In the genomic region with DNA sequence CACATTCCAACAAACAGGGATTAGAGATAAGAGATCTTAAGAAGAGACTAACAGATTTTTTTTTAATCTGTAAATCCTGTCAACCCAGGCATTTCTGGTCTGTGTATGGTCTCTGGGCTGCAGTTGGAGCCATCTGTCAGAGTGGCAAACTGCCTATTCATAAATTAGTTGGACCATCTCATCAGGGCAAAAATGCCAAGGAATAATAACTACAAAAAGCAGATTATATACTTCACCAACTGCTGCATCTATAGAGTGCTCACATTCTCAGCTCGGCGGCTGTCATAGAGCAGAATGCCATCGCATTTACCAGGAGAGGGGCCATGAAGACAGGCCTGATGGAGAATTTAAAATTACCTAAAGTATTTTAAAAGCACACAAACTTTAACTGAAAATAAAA, we compare ENCODE assay signal across 27 mouse cellular contexts.
DNase-seq lines count a peak whose midpoint lies in the region; ATAC-seq lines count a peak whose summit lies in the region.
"Had no signal": no experiment of that assay in that cellular context is flagged by ENCODE, and none has a peak within 500 bp of the region (broad histone marks: within the 10 kb centered on the region; RNA-seq: fewer than 3 reads in every experiment).

No protein-coding gene starts in this region.

- no peak overlapping the region for H3K27ac ChIP-seq in hindbrain, embryonic 15.5 days (replicated peaks)
- no peak overlapping the region for H3K27ac ChIP-seq in hindbrain, embryonic 13.5 days
- H3K27ac ChIP-seq: embryonic facial prominence, embryonic 13.5 days; heart, embryonic 13.5 days; limb, embryonic 13.5 days; liver, embryonic 12.5 days; midbrain, embryonic 12.5 days; stomach, embryonic 15.5 days had no signal

- H3K4me1 ChIP-seq in hindbrain, embryonic 15.5 days (replicated peaks) = no peaks in the 10 kb centered on the region
- H3K4me1 ChIP-seq in hindbrain, embryonic 13.5 days (replicated peaks) = no peaks in the 10 kb centered on the region
- H3K4me1 ChIP-seq: embryonic facial prominence, embryonic 13.5 days; heart, embryonic 13.5 days; limb, embryonic 13.5 days; liver, embryonic 12.5 days; midbrain, embryonic 12.5 days; stomach, embryonic 15.5 days had no signal

- DNase-seq in cerebellum, adult 11-12 months = peak; percentile 11
- no peak for DNase-seq in cerebellum, adult 11 months
- DNase-seq in cerebellum, adult 9-10 months = peak; percentile 10
- peak; percentile 11 for DNase-seq in retina, adult 2 months (ENCODE audit: low read depth, low spot score)
- DNase-seq in left cerebral cortex, postnatal 25 days (ENCODE audit: low spot score in 2 of 2) = no peak
- no peak for DNase-seq in kidney, adult 18-20 months
- DNase-seq: adrenal gland, postnatal 10 days; gastrocnemius, postnatal 25 days; heart, adult 18-20 months; heart, postnatal 14 days; kidney, adult 11 months; kidney, postnatal 4 days; layer of hippocampus, adult 9-11 months; lung, adult 18-20 months; lung, postnatal 10 days; right cerebral cortex, adult 18-20 months; right cerebral cortex, postnatal 4 days; thymus, postnatal 25 days had no signal

- no peaks in the 10 kb centered on the region for H3K36me3 ChIP-seq in hindbrain, embryonic 15.5 days
- H3K36me3 ChIP-seq in hindbrain, embryonic 13.5 days = no peaks in the 10 kb centered on the region
- H3K36me3 ChIP-seq: embryonic facial prominence, embryonic 13.5 days; heart, embryonic 13.5 days; limb, embryonic 13.5 days; liver, embryonic 12.5 days; midbrain, embryonic 12.5 days; stomach, embryonic 15.5 days had no signal

- peak; percentile 45; the same call in 1 of the 2 replicates for ATAC-seq in hindbrain, embryonic 15.5 days (ENCODE audit: low FRiP score, low read depth)
- no peak for ATAC-seq in hindbrain, embryonic 13.5 days (ENCODE audit: low FRiP score)
- ATAC-seq: liver, embryonic 12.5 days had no signal

- intact Hi-C loops in left cerebral cortex, postnatal 25 days (cut with DNase I) = no loop called here

- H3K9me3 ChIP-seq in hindbrain, embryonic 15.5 days = no peaks in the 10 kb centered on the region
- no peaks in the 10 kb centered on the region for H3K9me3 ChIP-seq in hindbrain, embryonic 13.5 days
- H3K9me3 ChIP-seq: embryonic facial prominence, embryonic 13.5 days; heart, embryonic 13.5 days; limb, embryonic 13.5 days; liver, embryonic 12.5 days; midbrain, embryonic 12.5 days; stomach, embryonic 15.5 days had no signal

- no peaks in the 10 kb centered on the region for H3K27me3 ChIP-seq in hindbrain, embryonic 15.5 days
- no peaks in the 10 kb centered on the region for H3K27me3 ChIP-seq in hindbrain, embryonic 13.5 days
- H3K27me3 ChIP-seq: embryonic facial prominence, embryonic 13.5 days; heart, embryonic 13.5 days; limb, embryonic 13.5 days; liver, embryonic 12.5 days; midbrain, embryonic 12.5 days; stomach, embryonic 15.5 days had no signal

- 81% methylated on average over 3 of the region's 3 CpGs for WGBS in hindbrain, embryonic 15.5 days
- WGBS in hindbrain, embryonic 13.5 days = 83% methylated on average over 3 of the region's 3 CpGs

- no peak overlapping the region for H3K4me2 ChIP-seq in hindbrain, embryonic 15.5 days
- no peak overlapping the region for H3K4me2 ChIP-seq in hindbrain, embryonic 13.5 days
- H3K4me2 ChIP-seq: embryonic facial prominence, embryonic 13.5 days; heart, embryonic 13.5 days; limb, embryonic 13.5 days; liver, embryonic 12.5 days; midbrain, embryonic 12.5 days; stomach, embryonic 15.5 days had no signal

- H3K4me3 ChIP-seq in hindbrain, embryonic 15.5 days = no peak overlapping the region
- no peak overlapping the region for H3K4me3 ChIP-seq in hindbrain, embryonic 13.5 days
- H3K4me3 ChIP-seq: embryonic facial prominence, embryonic 13.5 days; erythroblast, embryonic 14.5 days; heart, embryonic 13.5 days; limb, embryonic 13.5 days; liver, embryonic 12.5 days; midbrain, embryonic 12.5 days; stomach, embryonic 15.5 days had no signal

- H3K9ac ChIP-seq in hindbrain, embryonic 15.5 days = no peak overlapping the region
- no peak overlapping the region for H3K9ac ChIP-seq in hindbrain, embryonic 13.5 days
- H3K9ac ChIP-seq: embryonic facial prominence, embryonic 13.5 days; heart, embryonic 13.5 days; limb, embryonic 13.5 days; liver, embryonic 12.5 days; midbrain, embryonic 12.5 days; stomach, embryonic 15.5 days had no signal

Comparison
In these comparisons a context has a peak if more than half of its experiments do, and no peak if none do; other contexts are left out.
1. DNase-seq: peak in cerebellum, adult 11-12 months (single experiment), cerebellum, adult 9-10 months (single experiment) and retina, adult 2 months (single experiment); none in cerebellum, adult 11 months (single experiment), left cerebral cortex, postnatal 25 days (0 of 2) and kidney, adult 18-20 months (single experiment).